Mouse (Mus musculus): ENCODE measurements around the gene Slc9a3r2.

Gene Slc9a3r2

GRCm38 (mm10) chr17:24591695-24592094 is 58.4 kb downstream of the Slc9a3r2 start:
- DNase-seq: no peak

- DNase-seq: peak; percentile 76 to 85
Observed at GRCm38 (mm10) chr17:24590943-24591342, 59.2 kb downstream of the Slc9a3r2 start.

All from cerebellum, postnatal 25 days (tissue).